Mouse (Mus musculus): ENCODE measurements around the gene Fxr1. TPM values are rescaled to one million over a fixed set of nuclear protein-coding genes. Genes with fewer than 3 reads are reported as not detected.
A peak's percentile ranks its signal among the peaks of the same experiment; 100 is the strongest.
"Not testable (repeated sequence)": the region's sequence is repeated elsewhere in the genome, so short reads cannot be mapped to it uniquely, and the experiment has no call there.

Fxr1 gene
- 56.0 and 56.1 TPM in 2 replicates for polyA plus RNA-seq (2016; fragmentation: Nextera tagmentation; extraction: Ambion mirVana)

DNA sequence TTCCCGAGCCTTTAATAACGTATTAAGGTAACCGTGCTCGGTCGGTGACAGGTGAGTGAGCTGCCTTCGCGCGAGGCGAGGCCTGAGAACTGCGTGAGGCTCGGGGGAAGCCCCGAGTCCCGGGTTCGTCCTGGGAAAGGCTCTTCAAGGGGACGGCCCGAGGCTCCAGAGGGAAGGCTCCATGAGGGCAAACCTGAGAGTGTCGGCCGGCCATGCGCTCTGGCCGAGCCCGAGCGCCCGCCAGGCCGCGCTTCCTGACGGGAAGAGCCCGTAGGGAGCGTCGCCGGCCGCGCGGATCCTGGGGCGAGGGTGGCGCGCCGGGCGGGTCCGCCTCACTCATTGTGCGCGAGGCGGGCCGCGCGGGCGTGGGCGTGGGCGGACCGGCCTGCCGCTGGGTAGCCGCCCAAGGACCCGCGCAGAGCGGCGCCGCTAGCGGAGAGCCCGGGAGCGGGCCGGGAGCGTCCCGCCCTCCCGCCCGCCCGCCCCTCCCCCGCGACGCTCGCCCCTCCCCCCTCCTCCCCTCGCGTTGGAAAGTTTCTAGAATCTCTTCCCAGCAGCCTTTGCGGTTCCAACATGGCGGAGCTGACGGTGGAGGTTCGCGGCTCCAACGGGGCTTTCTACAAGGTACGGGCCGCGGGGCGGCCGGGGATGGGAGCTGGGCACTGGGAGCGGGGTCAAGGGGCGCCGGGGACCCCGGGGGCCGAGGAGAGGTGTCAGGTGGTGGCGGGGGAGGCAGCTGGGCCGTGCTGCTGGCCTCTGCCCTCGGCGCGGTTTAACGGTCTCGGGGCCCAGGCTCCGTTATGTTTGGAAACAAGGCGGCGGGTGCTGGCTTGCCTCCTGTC is at the start of gene Fxr1:
Gene Fxr1, plus strand, starts transcription at position 404 of the 842 bp plus-strand sequence.
- H3K27ac ChIP-seq = peak within 1 kb of the TSS; percentile 95
- H3K4me3 ChIP-seq = peak within 1 kb of the TSS; percentile 99
- WGBS = under 1% methylated on average over 83 of the region's 97 CpGs
- H3K9ac ChIP-seq = peak within 1 kb of the TSS; percentile 99
- H3K4me1 ChIP-seq = peaks cover 9% of the 10 kb centered on the region
- peak within 1 kb of the TSS; percentile 75 for H3K4me2 ChIP-seq (replicated peaks)
- peak; percentile 96 for ATAC-seq (ENCODE audit: low FRiP score, low read depth)
- no peaks in the 10 kb centered on the region for H3K36me3 ChIP-seq
- no peaks in the 10 kb centered on the region for H3K27me3 ChIP-seq (replicated peaks)
- no peaks in the 10 kb centered on the region for H3K9me3 ChIP-seq

DNA sequence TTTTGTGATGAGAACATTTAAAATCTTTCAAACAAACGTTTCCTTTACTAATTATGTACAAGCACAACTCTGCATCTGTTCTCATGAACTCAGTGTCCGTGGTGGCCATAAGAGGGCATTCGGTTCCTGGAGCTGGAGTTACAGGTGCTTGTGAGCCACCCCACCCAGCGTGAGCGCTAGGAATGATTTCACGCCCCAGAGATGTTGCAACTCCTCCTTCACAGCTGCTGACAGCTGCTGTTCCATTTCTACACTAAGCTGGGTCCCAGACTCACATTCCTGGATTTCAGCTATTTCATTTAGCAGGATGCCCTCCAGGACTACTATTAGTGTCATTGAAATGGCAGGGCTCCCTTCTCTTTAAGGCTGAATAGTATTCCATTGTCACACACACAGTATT is 40.3 kb upstream of the Fxr1 start:
- H3K27me3 ChIP-seq (replicated peaks) = no peaks in the 10 kb centered on the region
- H3K4me2 ChIP-seq (replicated peaks) = no peak overlapping the region
- H3K27ac ChIP-seq = no peak overlapping the region
- no peak overlapping the region for H3K9ac ChIP-seq
- H3K4me1 ChIP-seq = no peaks in the 10 kb centered on the region
- no peak for ATAC-seq (ENCODE audit: low FRiP score, low read depth)
- 80% methylated on average over 6 of the region's 6 CpGs for WGBS
- no peaks in the 10 kb centered on the region for H3K9me3 ChIP-seq
- H3K36me3 ChIP-seq = no peaks in the 10 kb centered on the region
- no peak overlapping the region for H3K4me3 ChIP-seq

DNA sequence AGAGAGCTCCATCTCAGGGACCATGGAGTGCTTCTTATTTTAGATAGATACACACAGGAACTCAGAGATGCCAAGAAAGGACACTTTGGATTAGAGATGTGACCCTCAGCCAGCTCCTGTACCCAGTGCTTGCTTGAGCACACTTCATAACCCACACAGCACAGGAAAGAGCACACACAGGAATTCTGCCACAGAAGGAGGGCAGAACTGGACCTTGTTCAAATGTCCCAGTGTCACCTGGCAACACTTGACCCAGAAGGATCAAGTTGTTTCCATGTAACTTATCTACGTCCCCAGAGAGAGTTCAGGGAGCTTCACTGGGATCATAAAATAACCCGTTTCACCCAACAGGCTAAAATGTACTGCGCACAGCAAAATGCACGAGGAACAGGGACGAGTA is 37.0 kb upstream of the Fxr1 start:
- Histone ChIP-seq H3K4me1 (no peaks in the 10 kb centered on the region), H3K27ac (no peak overlapping the region), H3K9ac (no peak overlapping the region), H3K9me3 (no peaks in the 10 kb centered on the region), H3K4me2 (replicated peaks) (no peak overlapping the region), H3K36me3 (no peaks in the 10 kb centered on the region), H3K4me3 (no peak overlapping the region), H3K27me3 (replicated peaks) (no peaks in the 10 kb centered on the region)
- no peak for ATAC-seq (ENCODE audit: low FRiP score, low read depth)
- 88% methylated on average over 5 of the region's 5 CpGs for WGBS

DNA sequence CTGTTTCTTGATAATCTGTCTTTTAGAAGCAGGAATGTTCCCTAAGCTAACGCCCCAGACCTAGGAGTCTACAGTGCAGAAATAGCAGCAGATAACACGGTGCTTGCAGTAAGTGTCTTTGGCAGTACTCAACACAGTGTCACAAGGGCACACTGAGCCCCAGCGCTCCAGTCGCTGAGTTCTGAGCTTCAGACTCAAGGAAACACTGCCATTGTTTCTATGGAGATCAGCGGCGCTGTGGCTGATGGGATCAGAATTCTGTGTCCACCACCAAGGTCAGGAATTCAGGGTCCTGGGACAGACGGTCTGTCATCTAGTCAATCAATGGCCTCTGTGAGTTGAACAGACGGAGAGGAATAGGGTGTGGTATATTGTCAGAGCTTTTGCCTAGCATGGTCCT is 30.4 kb upstream of the Fxr1 start:
- Histone ChIP-seq H3K36me3 (no peaks in the 10 kb centered on the region), H3K27me3 (replicated peaks) (no peaks in the 10 kb centered on the region), H3K4me2 (replicated peaks) (no peak overlapping the region), H3K9me3 (no peaks in the 10 kb centered on the region), H3K4me1 (0 out of 2 replicates have a peak, but pooled peaks cover 3% of the 10 kb centered on the region), H3K9ac (no peak overlapping the region), H3K27ac (no peak overlapping the region), H3K4me3 (no peak overlapping the region)
- ATAC-seq (ENCODE audit: low FRiP score, low read depth) = no peak
- WGBS = 82% methylated on average over 8 of the region's 8 CpGs

DNA sequence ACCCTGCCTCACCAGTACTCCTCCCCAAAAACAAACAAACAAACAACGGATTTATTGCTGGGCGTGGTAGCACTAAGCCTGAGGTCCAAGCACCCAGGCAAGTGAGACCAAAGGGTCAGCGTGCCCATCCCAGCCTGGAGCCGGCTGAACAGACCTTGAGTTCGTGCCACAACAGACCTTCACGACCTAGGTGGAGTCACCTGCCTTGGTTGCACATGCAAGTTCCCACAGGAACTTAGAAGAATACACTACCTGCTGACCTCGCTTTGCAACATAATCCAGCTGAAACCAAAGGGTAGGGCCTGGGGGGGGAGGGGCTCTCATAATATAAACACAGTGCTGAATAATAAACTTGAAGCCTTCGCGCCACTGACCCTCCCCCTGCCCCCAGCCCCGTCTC is 29.3 kb upstream of the Fxr1 start:
- no peak overlapping the region for H3K4me2 ChIP-seq (replicated peaks)
- 79% methylated on average over 10 of the region's 10 CpGs for WGBS
- ATAC-seq (ENCODE audit: low FRiP score, low read depth) = no peak
- 0 out of 2 replicates have a peak, but pooled peaks cover 3% of the 10 kb centered on the region for H3K4me1 ChIP-seq
- H3K4me3 ChIP-seq = no peak overlapping the region
- no peaks in the 10 kb centered on the region for H3K27me3 ChIP-seq (replicated peaks)
- no peaks in the 10 kb centered on the region for H3K36me3 ChIP-seq
- no peaks in the 10 kb centered on the region for H3K9me3 ChIP-seq
- H3K27ac ChIP-seq = no peak overlapping the region
- H3K9ac ChIP-seq = no peak overlapping the region

DNA sequence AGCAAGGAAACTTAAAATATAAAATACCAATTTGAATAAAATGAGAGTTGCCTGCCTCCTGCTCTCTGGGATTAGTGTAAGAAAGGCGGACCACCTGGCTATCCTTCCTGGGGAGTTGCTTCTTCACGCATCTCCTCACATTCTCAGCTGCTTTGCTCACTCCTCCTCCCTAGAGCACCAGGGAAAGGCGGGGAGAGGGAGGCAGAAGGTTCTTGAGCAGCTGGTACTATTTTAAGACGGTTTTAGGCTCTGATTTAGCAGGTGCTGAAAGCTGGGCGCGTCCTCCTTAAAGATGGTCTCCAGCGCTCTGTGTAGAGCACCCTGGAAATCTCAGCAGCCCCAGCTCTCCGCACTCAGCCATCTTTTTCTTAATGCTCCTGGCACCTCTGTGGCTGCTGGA is 28.8 kb upstream of the Fxr1 start:
- H3K4me2 ChIP-seq (replicated peaks) = no peak overlapping the region
- H3K36me3 ChIP-seq = no peaks in the 10 kb centered on the region
- H3K4me3 ChIP-seq = no peak overlapping the region
- no peak overlapping the region for H3K27ac ChIP-seq
- H3K9ac ChIP-seq = no peak overlapping the region
- H3K9me3 ChIP-seq = no peaks in the 10 kb centered on the region
- no peak for ATAC-seq (ENCODE audit: low FRiP score, low read depth)
- H3K4me1 ChIP-seq = 0 out of 2 replicates have a peak, but pooled peaks cover 3% of the 10 kb centered on the region
- no peaks in the 10 kb centered on the region for H3K27me3 ChIP-seq (replicated peaks)
- WGBS = 78% methylated on average over 8 of the region's 8 CpGs

DNA sequence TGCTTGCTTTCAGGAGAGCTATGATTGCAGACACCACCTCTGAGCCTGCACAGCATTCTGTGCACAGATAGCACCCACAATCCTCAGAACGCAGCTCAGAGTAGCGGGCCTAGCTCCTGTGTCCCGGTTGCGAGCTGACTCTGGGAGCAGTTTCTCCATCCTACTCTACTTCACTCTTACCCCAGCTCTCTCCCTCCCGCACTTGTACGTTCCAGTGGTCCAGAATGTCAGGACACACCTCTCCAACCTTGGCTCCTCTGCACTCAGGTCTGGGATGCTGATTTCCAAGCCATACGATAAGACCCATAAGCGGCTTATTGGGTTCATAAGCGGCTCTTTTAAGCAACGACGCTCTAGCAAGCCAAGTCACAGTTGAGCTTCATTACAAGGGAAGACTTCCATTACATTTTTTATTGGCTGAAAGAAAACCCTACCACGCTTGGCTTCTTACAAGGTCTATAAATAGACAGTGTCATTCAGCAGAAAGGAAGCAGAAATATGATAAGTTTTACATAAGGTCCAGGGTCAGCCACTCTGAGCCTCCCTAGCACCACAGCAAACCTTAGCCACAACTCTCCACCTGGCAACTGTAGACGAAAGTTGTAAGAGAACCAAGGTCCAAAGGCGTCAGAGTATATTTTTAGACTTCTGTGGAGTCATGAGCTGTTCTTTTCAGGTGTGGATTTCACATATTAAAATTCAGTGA is 26.2 kb upstream of the Fxr1 start:
- H3K27me3 ChIP-seq (replicated peaks) = no peaks in the 10 kb centered on the region
- 0 out of 2 replicates have a peak, but pooled peaks cover 3% of the 10 kb centered on the region for H3K4me1 ChIP-seq
- H3K4me2 ChIP-seq (replicated peaks) = no peak overlapping the region
- H3K36me3 ChIP-seq = no peaks in the 10 kb centered on the region
- no peak for ATAC-seq (ENCODE audit: low FRiP score, low read depth)
- 92% methylated on average over 14 of the region's 14 CpGs for WGBS
- no peak overlapping the region for H3K4me3 ChIP-seq
- no peaks in the 10 kb centered on the region for H3K9me3 ChIP-seq
- H3K27ac ChIP-seq = no peak overlapping the region
- no peak overlapping the region for H3K9ac ChIP-seq

DNA sequence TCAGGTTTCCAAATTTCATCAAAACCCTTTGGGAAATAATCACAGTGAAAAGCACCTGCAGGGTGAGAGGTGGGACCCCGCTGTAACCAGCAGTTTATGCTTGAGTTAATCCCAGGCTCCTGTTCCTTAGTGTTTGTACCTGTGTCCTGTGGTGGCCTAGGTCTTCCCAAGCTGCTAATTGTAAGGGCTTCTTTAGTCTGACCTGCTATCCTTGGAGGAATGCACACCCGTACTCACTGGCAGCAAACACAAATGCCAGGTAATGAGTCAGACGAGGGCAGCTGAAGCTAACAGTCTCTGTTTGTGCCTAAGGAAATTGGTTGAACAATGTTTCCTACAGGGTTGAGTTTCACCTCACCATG is 25.6 kb upstream of the Fxr1 start:
- WGBS = 84% methylated on average over 3 of the region's 3 CpGs
- Histone ChIP-seq H3K4me3 (no peak overlapping the region), H3K9ac (no peak overlapping the region), H3K36me3 (no peaks in the 10 kb centered on the region), H3K4me1 (0 out of 2 replicates have a peak, but pooled peaks cover 3% of the 10 kb centered on the region), H3K9me3 (no peaks in the 10 kb centered on the region), H3K27ac (no peak overlapping the region), H3K4me2 (replicated peaks) (no peak overlapping the region), H3K27me3 (replicated peaks) (no peaks in the 10 kb centered on the region)
- ATAC-seq (ENCODE audit: low FRiP score, low read depth) = no peak

DNA sequence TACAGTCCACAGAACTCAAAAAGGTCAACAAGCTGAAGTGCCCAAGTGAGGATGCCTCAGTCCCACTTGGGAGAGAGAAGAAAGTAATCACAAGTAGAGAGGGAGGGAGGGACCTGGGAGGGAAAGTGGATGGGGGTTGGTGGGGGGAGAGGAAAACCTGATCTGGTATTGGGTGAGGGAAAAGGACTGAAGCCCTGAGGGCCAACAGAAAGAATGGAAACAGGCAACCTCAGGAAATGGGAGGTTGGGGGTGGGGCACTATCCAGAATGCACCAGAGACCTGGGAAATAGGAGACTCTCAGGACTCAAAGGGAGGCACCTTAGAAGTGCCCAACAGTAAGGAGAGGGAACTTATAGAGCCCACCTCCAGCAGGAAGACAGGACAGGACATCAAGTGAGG is 18.1 kb upstream of the Fxr1 start:
- not testable (repeated sequence) for H3K9ac ChIP-seq; H3K27me3 ChIP-seq (replicated peaks); H3K27ac ChIP-seq; H3K36me3 ChIP-seq; H3K4me1 ChIP-seq; H3K4me3 ChIP-seq; H3K9me3 ChIP-seq; H3K4me2 ChIP-seq (replicated peaks); ATAC-seq (ENCODE audit: low FRiP score, low read depth)

DNA sequence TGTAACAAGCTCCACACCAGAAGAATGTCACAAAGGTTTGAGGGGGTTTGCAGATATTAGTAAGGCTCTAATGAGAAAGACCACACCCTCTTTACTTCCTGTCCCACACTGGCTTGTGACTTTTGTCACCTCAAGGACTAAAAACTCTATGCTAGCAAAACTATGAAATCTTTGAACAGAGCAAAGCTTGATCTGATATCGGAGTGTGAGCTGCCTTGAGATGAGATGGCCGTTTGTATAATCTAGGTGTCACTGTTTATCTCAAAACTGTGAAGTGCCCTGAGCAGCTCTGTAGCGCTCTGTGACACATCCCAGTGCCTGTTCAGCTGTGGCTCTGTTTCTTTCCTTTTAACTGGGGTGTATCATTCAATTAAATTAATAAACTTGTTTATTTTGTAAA is 15.9 kb upstream of the Fxr1 start:
- H3K4me3 ChIP-seq = no peak overlapping the region
- WGBS = 88% methylated on average over 3 of the region's 3 CpGs
- no peak overlapping the region for H3K27ac ChIP-seq
- no peaks in the 10 kb centered on the region for H3K4me1 ChIP-seq
- H3K36me3 ChIP-seq = no peaks in the 10 kb centered on the region
- no peak overlapping the region for H3K9ac ChIP-seq
- no peak overlapping the region for H3K4me2 ChIP-seq (replicated peaks)
- H3K27me3 ChIP-seq (replicated peaks) = no peaks in the 10 kb centered on the region
- no peak for ATAC-seq (ENCODE audit: low FRiP score, low read depth)
- H3K9me3 ChIP-seq = no peaks in the 10 kb centered on the region

DNA sequence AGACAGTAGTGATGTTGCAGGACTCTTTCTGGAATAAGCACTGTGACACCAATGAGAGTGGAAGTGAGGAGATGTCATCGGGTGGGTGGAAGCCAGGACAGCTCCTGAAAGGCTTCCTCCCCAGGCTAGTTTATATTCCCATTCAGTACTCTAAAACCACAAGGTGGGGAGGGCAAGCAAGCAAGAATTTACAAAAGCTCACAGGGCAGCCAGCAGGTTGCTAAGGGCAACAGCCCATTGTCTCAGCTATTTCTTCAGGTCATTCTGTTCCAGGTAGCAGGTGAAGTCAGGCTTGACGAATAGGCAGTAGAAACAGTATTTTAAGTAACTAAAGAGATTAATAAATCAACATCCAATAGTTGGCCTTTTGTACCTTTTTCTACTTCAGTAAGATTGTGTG is 13.4 kb upstream of the Fxr1 start:
- Histone ChIP-seq H3K27ac (no peak overlapping the region), H3K4me2 (replicated peaks) (no peak overlapping the region), H3K9ac (no peak overlapping the region), H3K27me3 (replicated peaks) (no peaks in the 10 kb centered on the region), H3K9me3 (no peaks in the 10 kb centered on the region), H3K4me3 (no peak overlapping the region), H3K4me1 (no peaks in the 10 kb centered on the region), H3K36me3 (no peaks in the 10 kb centered on the region)
- 50% methylated on average over 2 of the region's 2 CpGs for WGBS
- no peak for ATAC-seq (ENCODE audit: low FRiP score, low read depth)

DNA sequence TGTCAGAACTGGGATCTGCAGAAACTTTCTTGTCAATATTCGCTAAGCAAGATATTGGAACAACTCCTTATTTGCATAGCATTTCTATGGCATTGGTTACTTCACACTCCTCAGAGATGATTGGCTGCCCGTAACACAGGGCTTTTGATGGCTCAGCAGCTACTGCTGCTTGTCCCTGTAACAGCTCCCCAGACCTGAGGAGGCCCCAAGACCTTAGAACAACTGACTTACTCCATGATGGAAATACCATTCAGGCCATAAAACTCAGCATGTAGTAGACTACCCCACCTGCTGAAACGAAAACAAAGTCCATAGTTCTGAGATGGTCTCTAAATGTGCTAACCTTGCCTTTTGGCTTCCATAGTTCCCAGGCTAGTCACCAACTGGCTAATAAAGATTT is 12.9 kb upstream of the Fxr1 start:
- Histone ChIP-seq H3K27me3 (replicated peaks) (no peaks in the 10 kb centered on the region), H3K4me2 (replicated peaks) (no peak overlapping the region), H3K9me3 (no peaks in the 10 kb centered on the region), H3K4me1 (no peaks in the 10 kb centered on the region), H3K36me3 (no peaks in the 10 kb centered on the region), H3K9ac (no peak overlapping the region), H3K4me3 (no peak overlapping the region), H3K27ac (no peak overlapping the region)
- 55% methylated on average over 3 of the region's 3 CpGs for WGBS
- no peak for ATAC-seq (ENCODE audit: low FRiP score, low read depth)
